Mouse (Mus musculus) ES-E14 (cell line): ENCODE measurements around the gene Spaca7. TPM values are rescaled to one million over a fixed set of nuclear protein-coding genes. Genes with fewer than 3 reads are reported as not detected.
A peak's percentile ranks its signal among the peaks of the same experiment; 100 is the strongest.

Source experiments
- DNase-seq: peaks from one replicate; pipeline ENCODE4 v3.0.0-alpha.2; 2013; ENCODE audit warnings: low read depth, low spot score
- H3K27ac ChIP-seq: 2 replicates; pipeline ENCODE4 v1.5.1; 2012; ENCODE audit warnings: low read depth, mild to moderate bottlenecking, low read length, moderate library complexity, mixed read lengths; ENCODE audit not compliant: poor library complexity, insufficient read depth, severe bottlenecking
- H3K36me3 ChIP-seq: 2 replicates; pipeline ENCODE4 v1.6.1; 2012; ENCODE audit warnings: mild to moderate bottlenecking, low read length, moderate library complexity, mixed read lengths; ENCODE audit not compliant: control insufficient read depth, poor library complexity, insufficient read depth, severe bottlenecking
- H3K4me1 ChIP-seq, 2 experiments: fragments of 150-350 bp in 1 of 2; sonication (generic) in 1 of 2; 2 replicates each; pipeline ENCODE4 v1.6.1; 2012; ENCODE audit warnings: low read length in 2 of 2, mild to moderate bottlenecking in 1 of 2, mixed read lengths in 1 of 2; ENCODE audit not compliant: control insufficient read depth in 2 of 2, insufficient read depth in 2 of 2, poor library complexity in 1 of 2
- H3K4me3 ChIP-seq, 2 experiments: fragments of 150-350 bp in 1 of 2; sonication (generic) in 1 of 2; 2 replicates each; pipeline ENCODE4 v1.5.1; 2012; ENCODE audit warnings: low read length in 2 of 2, low read depth in 1 of 2, mild to moderate bottlenecking in 1 of 2, mixed read lengths in 1 of 2; ENCODE audit not compliant: insufficient read depth in 1 of 2, poor library complexity in 1 of 2, severe bottlenecking in 1 of 2
- H3K9ac ChIP-seq: 2 replicates; pipeline ENCODE4 v1.6.1; 2012; ENCODE audit warnings: low read depth, mild to moderate bottlenecking, low read length, mixed read lengths; ENCODE audit not compliant: poor library complexity, insufficient read depth, severe bottlenecking
- H3K9me3 ChIP-seq: fragments of 150-350 bp; sonication (generic); 2 replicates; pipeline ENCODE4 v1.6.1; 2012; ENCODE audit warnings: low read depth, mild to moderate bottlenecking, low read length; ENCODE audit not compliant: control insufficient read depth, insufficient read depth
- CHD2 ChIP-seq: IDR thresholded peaks from 2 replicates; pipeline ENCODE4 v1.6.1; 2014; ENCODE audit warnings: mild to moderate bottlenecking, low read depth, low read length, inconsistent platforms
- HCFC1 ChIP-seq: IDR thresholded peaks from 2 replicates; pipeline ENCODE4 v1.6.1; 2012; ENCODE audit warnings: low read length, inconsistent platforms, borderline replicate concordance; ENCODE audit not compliant: insufficient read depth
- MAFK ChIP-seq: IDR thresholded peaks from 2 replicates; pipeline ENCODE4 v1.6.1; 2014; ENCODE audit warnings: mild to moderate bottlenecking, low read depth, low read length, inconsistent platforms; ENCODE audit not compliant: insufficient read depth
- ZC3H11A ChIP-seq: IDR thresholded peaks from 2 replicates; pipeline ENCODE4 v1.6.1; 2012; ENCODE audit warnings: low read depth, mild to moderate bottlenecking, inconsistent platforms, low read length, borderline replicate concordance
- ZNF384 ChIP-seq: IDR thresholded peaks from 2 replicates; pipeline ENCODE4 v1.6.1; 2012; ENCODE audit warnings: low read depth, low read length, inconsistent platforms
- in situ Hi-C, 2 experiments: fragments of 600-800 bp; cut with MboI; formaldehyde crosslinking; loops; one replicate each; pipeline ENCODE4 v1.15.1; 2025; ENCODE audit warnings: low sequenced_read_pairs in 2 of 2, inconsistent platforms in 1 of 2; ENCODE audit not compliant: unreplicated experiment in 2 of 2
- total RNA-seq: library from RNA; depleted of rRNA; stranded (reverse); fragments of 300-350 nt; gene quantifications from 2 replicates; pipeline ENCODE4 v1.2.3, GENCODE M21; 2012

Gene Spaca7
- total RNA-seq, 1 experiment, result not detected

GRCm38 (mm10) chr8:12536306-12536705, 36.5 kb upstream of the Spaca7 start:
- H3K9ac ChIP-seq, result no peak overlapping the region

GRCm38 (mm10) chr8:12545236-12545635, 27.6 kb upstream of the Spaca7 start:
- DNase-seq, result no peak
- in situ Hi-C loops, result no loop called here
- peak overlapping the region; percentile 70 for H3K27ac ChIP-seq

More at GRCm38 (mm10) chr8:12536306-12536705, 36.5 kb upstream of the Spaca7 start:
- no peaks in the 10 kb centered on the region for H3K36me3 ChIP-seq
- no peak overlapping the region for H3K27ac ChIP-seq
- no peak for DNase-seq
- in situ Hi-C loops, result no loop called here
- H3K4me1 ChIP-seq, result peaks cover 0 to 2% of the 10 kb centered on the region in 2 experiments; a peak in 2 of 4 replicates
- TF ChIP-seq MAFK (no peak), ZNF384 (no peak), ZC3H11A (no peak), CHD2 (no peak), HCFC1 (no peak)
- H3K4me3 ChIP-seq, result peak overlapping the region; percentile 6 to 30; a peak in 3 of 4 replicates
- no peaks in the 10 kb centered on the region for H3K9me3 ChIP-seq

DNA sequence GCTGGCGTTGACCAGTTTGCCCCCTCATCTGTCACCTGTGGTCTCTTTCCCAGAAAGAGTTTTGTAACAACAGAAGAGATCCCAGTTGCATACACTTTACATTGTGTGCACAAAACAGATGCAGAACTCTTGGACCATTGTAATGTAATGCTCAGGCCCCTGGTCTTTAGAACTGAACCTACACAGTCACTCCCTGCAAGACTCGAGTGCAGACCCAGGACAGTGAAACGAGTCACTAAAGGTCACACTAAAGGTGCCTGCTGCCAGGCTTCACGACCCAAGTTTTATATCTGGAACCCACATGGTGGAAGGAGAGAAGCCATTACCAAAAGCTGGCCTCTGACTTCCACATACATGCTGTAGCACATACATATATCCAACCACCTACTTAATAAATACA, 27.2 kb upstream of the Spaca7 start:
- Histone ChIP-seq H3K36me3 (no peaks in the 10 kb centered on the region), H3K27ac (no peak overlapping the region), H3K9ac (no peak overlapping the region), H3K4me1 (peaks cover 12 to 20% of the 10 kb centered on the region in 2 experiments; a peak in 3 of 4 replicates), H3K4me3 (peak overlapping the region in 1 of 2 experiments; percentile 3; a peak in 1 of 4 replicates), H3K9me3 (no peaks in the 10 kb centered on the region)
- TF ChIP-seq ZNF384 (peak; percentile 65), MAFK (no peak)
- peak; percentile 49 for DNase-seq
- in situ Hi-C loops, result no loop called here

More at GRCm38 (mm10) chr8:12545236-12545635, 27.6 kb upstream of the Spaca7 start:
- 0 out of 2 replicates have a peak overlapping the region, but pooled peaks have one; percentile 12 for H3K9ac ChIP-seq
- H3K4me1 ChIP-seq, result peaks cover 12 to 20% of the 10 kb centered on the region in 2 experiments; a peak in 3 of 4 replicates
- H3K4me3 ChIP-seq, result peak overlapping the region; percentile 46 to 66
- TF ChIP-seq ZNF384, result no peak
- H3K36me3 ChIP-seq, result no peaks in the 10 kb centered on the region
- H3K9me3 ChIP-seq, result no peaks in the 10 kb centered on the region

GRCm38 (mm10) chr8:12547466-12548220, 25.2 kb upstream of the Spaca7 start:
- Histone ChIP-seq H3K27ac (peak overlapping the region; percentile 62), H3K4me3 (no peak overlapping the region), H3K36me3 (no peaks in the 10 kb centered on the region), H3K9ac (no peak overlapping the region), H3K4me1 (peaks cover 12 to 20% of the 10 kb centered on the region in 2 experiments; a peak in 3 of 4 replicates), H3K9me3 (no peaks in the 10 kb centered on the region)
- no peak for DNase-seq
- no peak for TF ChIP-seq MAFK
- TF ChIP-seq CHD2, result no peak
- TF ChIP-seq HCFC1, result no peak
- no peak for TF ChIP-seq ZNF384
- TF ChIP-seq ZC3H11A, result no peak
- in situ Hi-C loops, result no loop called here

DNA sequence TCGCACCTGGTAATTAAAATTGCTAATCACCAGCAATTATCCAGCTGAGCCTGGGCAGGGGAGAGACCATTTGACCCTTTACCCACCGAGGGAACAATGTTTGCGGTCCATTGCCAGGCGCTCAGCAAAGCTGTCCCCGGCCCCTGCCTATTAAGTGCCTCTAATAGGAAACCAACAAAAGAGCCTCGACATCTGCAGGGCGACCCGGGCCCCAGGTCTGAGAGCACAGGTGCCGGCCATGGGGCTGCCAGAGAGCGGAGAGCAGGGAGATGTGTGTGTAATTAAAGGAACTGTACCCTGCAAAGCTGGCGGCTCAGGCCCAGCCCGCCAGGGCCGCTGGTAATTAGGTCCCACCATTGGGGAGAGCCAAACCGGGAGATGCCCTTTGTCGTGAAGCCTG, 24.6 kb upstream of the Spaca7 start:
- TF ChIP-seq HCFC1, result no peak
- TF ChIP-seq ZNF384, result no peak
- no peak for TF ChIP-seq MAFK
- TF ChIP-seq ZC3H11A, result no peak
- TF ChIP-seq CHD2, result no peak
- H3K9ac ChIP-seq, result no peak overlapping the region
- no peaks in the 10 kb centered on the region for H3K9me3 ChIP-seq
- no peak overlapping the region for H3K27ac ChIP-seq
- in situ Hi-C loops, result no loop called here
- peaks cover 13 to 20% of the 10 kb centered on the region in 2 experiments; a peak in 3 of 4 replicates for H3K4me1 ChIP-seq
- DNase-seq, result no peak
- H3K4me3 ChIP-seq, result peak overlapping the region in 1 of 2 experiments; percentile 7; a peak in 2 of 4 replicates
- no peaks in the 10 kb centered on the region for H3K36me3 ChIP-seq
